Mouse (Mus musculus): ENCODE measurements around the gene Cers3. TPM values are rescaled to one million over a fixed set of nuclear protein-coding genes. Genes with fewer than 3 reads are reported as not detected.

Gene Cers3
- polyA plus RNA-seq, 1 experiment from 2014 or later, result 0.16 TPM

DNA sequence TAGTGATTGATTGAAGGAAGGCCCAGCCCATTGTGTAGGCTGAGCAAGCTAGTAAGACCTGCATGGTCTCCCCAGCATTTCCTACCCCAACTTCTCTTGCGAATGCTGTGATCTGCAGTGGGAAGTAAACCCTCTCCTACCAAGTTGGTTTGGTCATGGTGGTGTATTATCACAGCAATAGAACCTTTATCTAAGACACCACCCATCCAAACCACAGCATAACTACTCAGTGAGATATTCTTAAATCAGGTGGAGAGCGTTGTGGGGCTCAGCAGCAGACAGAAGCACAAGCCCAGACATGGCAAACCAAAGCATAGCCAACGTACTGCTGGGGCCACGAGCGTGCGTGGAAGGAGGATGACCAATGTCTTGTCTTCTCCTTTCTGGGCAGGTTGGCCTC, 106.0 kb downstream of the Cers3 start:
- Histone ChIP-seq H3K27me3 (replicated peaks; ENCODE audit: control insufficient read depth, insufficient read depth, low read length) (no peaks in the 10 kb centered on the region), H3K27ac (ENCODE audit: low read depth, low read length) (no peak overlapping the region), H3K9ac (ENCODE audit: low read depth, low read length) (no peak overlapping the region), H3K36me3 (ENCODE audit: control insufficient read depth, insufficient read depth) (no peaks in the 10 kb centered on the region), H3K4me2 (replicated peaks; ENCODE audit: low read depth) (no peak overlapping the region), H3K4me3 (ENCODE audit: low read depth, low read length) (no peak overlapping the region), H3K4me1 (replicated peaks; ENCODE audit: control insufficient read depth, insufficient read depth, low read length) (no peaks in the 10 kb centered on the region), H3K9me3 (ENCODE audit: control insufficient read depth) (no peaks in the 10 kb centered on the region)
- TF ChIP-seq CTCF (IDR thresholded peaks at IDR 0.05; ENCODE audit: low read depth), result no peak
- WGBS, result 95% methylated on average over 6 of the region's 6 CpGs
- ATAC-seq, result no peak

DNA sequence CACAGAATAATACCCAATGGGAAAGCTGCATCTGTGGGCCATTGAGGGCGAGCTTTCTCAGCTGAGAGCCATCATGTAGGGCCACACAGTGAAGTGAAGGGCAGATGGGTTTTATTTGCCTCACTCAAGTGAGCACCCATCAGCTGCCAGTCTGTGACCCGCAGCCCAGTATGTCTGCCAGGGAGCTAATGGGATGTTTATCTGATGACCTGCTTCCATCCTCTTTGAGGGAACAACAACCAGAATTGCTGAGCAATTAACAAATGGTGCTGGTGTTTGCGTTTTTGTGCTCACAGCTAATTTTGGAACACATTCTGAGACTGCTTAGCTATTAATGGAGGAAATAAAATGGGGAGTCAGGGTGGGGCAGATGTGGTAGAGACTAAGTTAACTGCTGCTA, 108.9 kb downstream of the Cers3 start:
- Histone ChIP-seq H3K9ac (ENCODE audit: low read depth, low read length) (no peak overlapping the region), H3K9me3 (ENCODE audit: control insufficient read depth) (no peaks in the 10 kb centered on the region), H3K36me3 (ENCODE audit: control insufficient read depth, insufficient read depth) (no peaks in the 10 kb centered on the region), H3K4me3 (ENCODE audit: low read depth, low read length) (no peak overlapping the region), H3K4me2 (replicated peaks; ENCODE audit: low read depth) (no peak overlapping the region), H3K27me3 (replicated peaks; ENCODE audit: control insufficient read depth, insufficient read depth, low read length) (no peaks in the 10 kb centered on the region), H3K27ac (ENCODE audit: low read depth, low read length) (no peak overlapping the region), H3K4me1 (replicated peaks; ENCODE audit: control insufficient read depth, insufficient read depth, low read length) (no peaks in the 10 kb centered on the region)
- WGBS, result 67% methylated on average over 3 of the region's 3 CpGs
- TF ChIP-seq CTCF (IDR thresholded peaks at IDR 0.05; ENCODE audit: low read depth), result no peak
- ATAC-seq, result no peak

DNA sequence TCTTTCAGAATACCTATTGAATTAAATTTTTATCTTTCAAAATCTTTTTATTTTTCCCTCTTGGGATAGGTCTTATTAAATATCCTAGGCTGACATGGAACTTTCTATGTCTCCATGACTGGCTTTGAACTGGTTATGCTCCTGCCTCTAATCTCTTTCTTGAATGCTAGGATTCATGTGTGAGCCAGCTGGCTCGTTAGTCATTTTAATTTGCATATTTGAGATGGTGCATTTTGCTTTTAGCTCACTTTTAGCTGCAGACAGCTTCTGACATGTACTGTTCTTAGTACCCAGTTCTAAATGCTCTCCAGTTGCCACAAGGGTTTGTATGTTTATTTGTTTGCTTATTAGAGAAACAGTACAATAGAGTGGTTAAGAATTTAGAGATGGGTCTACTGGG, 114.3 kb downstream of the Cers3 start:
- H3K4me2 ChIP-seq (replicated peaks; ENCODE audit: low read depth), result no peak overlapping the region
- 83% methylated on average over 1 of the region's 1 CpGs for WGBS
- no peaks in the 10 kb centered on the region for H3K27me3 ChIP-seq (replicated peaks; ENCODE audit: control insufficient read depth, insufficient read depth, low read length)
- no peaks in the 10 kb centered on the region for H3K4me1 ChIP-seq (replicated peaks; ENCODE audit: control insufficient read depth, insufficient read depth, low read length)
- no peak overlapping the region for H3K4me3 ChIP-seq (ENCODE audit: low read depth, low read length)
- no peak overlapping the region for H3K27ac ChIP-seq (ENCODE audit: low read depth, low read length)
- TF ChIP-seq CTCF (IDR thresholded peaks at IDR 0.05; ENCODE audit: low read depth), result no peak
- no peak overlapping the region for H3K9ac ChIP-seq (ENCODE audit: low read depth, low read length)
- no peak for ATAC-seq
- no peaks in the 10 kb centered on the region for H3K36me3 ChIP-seq (ENCODE audit: control insufficient read depth, insufficient read depth)
- H3K9me3 ChIP-seq (ENCODE audit: control insufficient read depth), result no peaks in the 10 kb centered on the region

DNA sequence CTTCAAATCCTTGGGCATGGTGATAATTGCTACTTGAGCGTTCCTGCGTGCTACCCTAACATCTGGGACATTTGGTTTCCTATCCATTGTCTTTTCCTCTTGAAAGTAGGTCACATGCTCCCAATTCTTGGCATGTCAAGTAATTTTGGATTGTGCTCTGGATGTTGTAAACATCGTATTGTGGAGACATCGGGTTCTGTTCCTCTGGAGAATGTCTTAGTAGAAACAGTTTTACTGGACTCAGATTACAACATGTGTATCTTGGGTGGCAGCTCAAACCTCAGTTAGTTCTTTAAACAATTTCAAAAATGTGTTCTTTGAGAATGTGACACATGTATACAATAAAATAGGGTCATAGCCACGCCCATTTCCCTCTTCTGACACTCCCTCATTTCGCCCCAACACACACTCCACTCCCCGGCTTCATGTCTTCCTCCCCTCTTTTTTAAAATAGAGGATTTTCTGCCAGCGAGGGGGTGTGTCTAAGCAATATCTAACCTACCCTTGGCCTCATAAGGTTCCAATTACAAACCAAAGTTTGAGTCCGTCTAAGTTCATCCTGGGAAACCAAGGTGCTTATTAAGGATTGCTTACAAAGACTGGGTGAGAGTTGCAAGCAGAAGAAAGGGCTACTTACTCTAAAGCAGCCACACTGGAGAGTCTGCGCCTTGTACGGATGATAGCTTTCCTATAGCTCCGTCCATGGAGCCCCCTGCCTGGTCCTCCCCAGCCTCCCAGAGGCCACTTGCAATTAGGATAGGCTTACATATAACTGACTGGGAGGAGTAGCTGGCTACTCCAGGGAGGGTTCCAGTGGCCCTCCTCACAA, 115.2 kb downstream of the Cers3 start:
- TF ChIP-seq CTCF (IDR thresholded peaks at IDR 0.05; ENCODE audit: low read depth), result no peak
- Histone ChIP-seq H3K4me2 (replicated peaks; ENCODE audit: low read depth) (no peak overlapping the region), H3K36me3 (ENCODE audit: control insufficient read depth, insufficient read depth) (no peaks in the 10 kb centered on the region), H3K4me1 (replicated peaks; ENCODE audit: control insufficient read depth, insufficient read depth, low read length) (no peaks in the 10 kb centered on the region), H3K27me3 (replicated peaks; ENCODE audit: control insufficient read depth, insufficient read depth, low read length) (no peaks in the 10 kb centered on the region), H3K9me3 (ENCODE audit: control insufficient read depth) (no peaks in the 10 kb centered on the region), H3K9ac (ENCODE audit: low read depth, low read length) (no peak overlapping the region), H3K27ac (ENCODE audit: low read depth, low read length) (no peak overlapping the region), H3K4me3 (ENCODE audit: low read depth, low read length) (no peak overlapping the region)
- WGBS, result 54% methylated on average over 12 of the region's 12 CpGs
- no peak for ATAC-seq

DNA sequence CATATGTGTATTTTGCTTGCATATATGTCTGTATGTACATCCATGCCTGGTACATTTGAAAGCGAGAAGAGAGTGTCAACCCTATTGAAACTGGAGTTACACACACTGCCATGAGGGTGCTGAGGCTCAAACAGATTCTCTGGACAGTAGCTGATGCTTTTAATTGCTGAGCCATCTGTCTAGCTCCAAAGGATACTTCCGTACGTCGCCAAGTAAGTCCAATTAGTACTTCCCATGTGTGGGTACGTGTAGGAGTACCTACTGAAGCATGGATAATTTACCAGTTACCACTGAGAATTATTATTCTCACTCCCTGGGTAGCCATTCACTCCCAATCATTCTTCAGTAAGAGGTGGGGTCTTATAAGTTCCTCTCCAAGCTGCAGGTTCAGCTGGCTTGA, 115.9 kb downstream of the Cers3 start:
- H3K9ac ChIP-seq (ENCODE audit: low read depth, low read length), result no peak overlapping the region
- H3K4me1 ChIP-seq (replicated peaks; ENCODE audit: control insufficient read depth, insufficient read depth, low read length), result no peaks in the 10 kb centered on the region
- no peak for ATAC-seq
- no peak overlapping the region for H3K4me3 ChIP-seq (ENCODE audit: low read depth, low read length)
- H3K27ac ChIP-seq (ENCODE audit: low read depth, low read length), result no peak overlapping the region
- WGBS, result 92% methylated on average over 5 of the region's 5 CpGs
- H3K27me3 ChIP-seq (replicated peaks; ENCODE audit: control insufficient read depth, insufficient read depth, low read length), result no peaks in the 10 kb centered on the region
- TF ChIP-seq CTCF (IDR thresholded peaks at IDR 0.05; ENCODE audit: low read depth), result no peak
- no peaks in the 10 kb centered on the region for H3K9me3 ChIP-seq (ENCODE audit: control insufficient read depth)
- no peaks in the 10 kb centered on the region for H3K36me3 ChIP-seq (ENCODE audit: control insufficient read depth, insufficient read depth)
- no peak overlapping the region for H3K4me2 ChIP-seq (replicated peaks; ENCODE audit: low read depth)

DNA sequence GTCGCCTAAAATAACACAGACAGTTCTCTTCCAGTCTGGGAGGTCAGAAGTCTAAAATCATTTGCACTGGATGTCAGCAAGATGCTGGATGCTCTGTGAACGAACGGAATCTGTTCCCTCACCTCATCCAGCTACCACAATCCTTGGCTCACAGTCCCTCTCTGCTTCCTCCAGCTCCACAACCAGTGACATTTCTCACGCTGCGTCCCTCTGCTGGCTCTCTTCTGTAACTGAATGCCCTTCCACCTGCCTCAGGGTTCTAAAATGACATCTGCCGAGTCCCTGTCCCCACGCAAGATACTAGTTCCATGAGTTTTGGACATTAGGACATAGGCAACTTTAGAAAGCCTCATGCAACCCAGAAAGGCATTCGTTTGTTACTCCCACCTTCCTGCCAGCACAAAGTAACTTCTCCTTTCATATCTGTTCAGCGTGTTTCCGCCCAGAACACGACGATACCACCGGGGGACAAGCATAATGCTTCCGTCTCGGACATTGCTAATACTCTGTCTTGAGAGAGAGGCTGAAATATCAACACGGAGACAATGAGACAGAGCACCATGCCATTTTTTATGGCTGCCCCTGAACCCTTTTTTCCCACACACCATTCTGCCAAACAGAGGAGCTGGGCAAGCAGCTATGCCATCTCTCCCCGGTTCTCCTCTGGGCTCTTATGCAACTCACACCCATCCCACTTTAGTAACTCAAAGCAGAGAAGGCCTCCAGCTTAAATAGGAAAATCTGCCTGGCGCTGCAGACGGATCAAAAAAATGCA, 123.8 kb downstream of the Cers3 start:
- TF ChIP-seq CTCF (IDR thresholded peaks at IDR 0.05; ENCODE audit: low read depth), result peak; percentile 54
- no peak for ATAC-seq
- H3K9ac ChIP-seq (ENCODE audit: low read depth, low read length), result no peak overlapping the region
- no peaks in the 10 kb centered on the region for H3K27me3 ChIP-seq (replicated peaks; ENCODE audit: control insufficient read depth, insufficient read depth, low read length)
- 0 out of 2 replicates have a peak, but pooled peaks cover 7% of the 10 kb centered on the region for H3K4me1 ChIP-seq (replicated peaks; ENCODE audit: control insufficient read depth, insufficient read depth, low read length)
- WGBS, result 64% methylated on average over 19 of the region's 19 CpGs
- H3K9me3 ChIP-seq (ENCODE audit: control insufficient read depth), result no peaks in the 10 kb centered on the region
- no peak overlapping the region for H3K4me2 ChIP-seq (replicated peaks; ENCODE audit: low read depth)
- no peak overlapping the region for H3K4me3 ChIP-seq (ENCODE audit: low read depth, low read length)
- H3K36me3 ChIP-seq (ENCODE audit: control insufficient read depth, insufficient read depth), result no peaks in the 10 kb centered on the region
- H3K27ac ChIP-seq (ENCODE audit: low read depth, low read length), result no peak overlapping the region

Measured in intestine, postnatal 0 days (tissue).